11 mouse cellular contexts compared by ENCODE assay signal in the genomic region with DNA sequence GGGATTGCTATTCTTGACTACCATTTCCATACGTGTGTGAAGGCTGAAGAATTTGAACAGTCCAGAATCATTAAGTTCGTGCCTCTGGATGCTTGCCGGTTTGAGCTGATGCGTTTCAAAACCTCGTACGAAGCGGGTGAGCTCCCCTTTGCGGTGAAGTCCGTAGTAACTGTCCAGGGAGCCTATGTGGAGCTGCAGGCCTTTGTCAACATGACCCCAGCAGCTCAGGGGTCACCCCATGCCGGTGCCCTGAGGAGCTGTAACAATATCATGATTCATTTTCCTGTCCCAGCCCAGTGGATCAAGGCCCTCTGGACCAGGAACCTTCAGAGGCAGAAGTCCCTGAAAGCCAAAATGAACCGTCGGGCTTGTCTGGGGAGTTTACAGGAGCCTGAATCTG. TPM values are rescaled to one million over a fixed set of nuclear protein-coding genes. Genes with fewer than 3 reads are reported as not detected.
DNase-seq lines count a peak whose midpoint lies in the region; ATAC-seq and TF ChIP-seq lines count a peak whose summit lies in the region.
"Had no signal": no experiment of that assay in that cellular context is flagged by ENCODE, and none has a peak within 500 bp of the region (broad histone marks: within the 10 kb centered on the region; RNA-seq: fewer than 3 reads in every experiment).

No protein-coding gene starts in this region.

- peak; percentile 40 for TF ChIP-seq CTCF in intestine, postnatal 0 days (IDR thresholded peaks at IDR 0.05; ENCODE audit: low read depth)
- TF ChIP-seq CTCF in E14TG2a.4 (conservative IDR thresholded peaks at IDR 0.05; ENCODE audit: low read length) = no peak

- WGBS in intestine, postnatal 0 days = 51% methylated on average over 12 of the region's 12 CpGs
- WGBS in intestine, embryonic 15.5 days = 48% methylated on average over 12 of the region's 12 CpGs
- WGBS in embryonic facial prominence, embryonic 15.5 days = 42% methylated on average over 12 of the region's 12 CpGs

- no peaks in the 10 kb centered on the region for H3K27me3 ChIP-seq in intestine, postnatal 0 days (replicated peaks; ENCODE audit: control insufficient read depth, insufficient read depth, low read length)
- no peaks in the 10 kb centered on the region for H3K27me3 ChIP-seq in intestine, embryonic 15.5 days (replicated peaks)
- H3K27me3 ChIP-seq in E14TG2a.4 (ENCODE audit: insufficient read depth, low read length) = peaks cover 21% of the 10 kb centered on the region
- H3K27me3 ChIP-seq in embryonic facial prominence, embryonic 15.5 days = no peaks in the 10 kb centered on the region
- H3K27me3 ChIP-seq: limb, embryonic 12.5 days; midbrain, embryonic 12.5 days had no signal

- no peak overlapping the region for H3K4me3 ChIP-seq in intestine, postnatal 0 days (ENCODE audit: low read depth, low read length)
- no peak overlapping the region for H3K4me3 ChIP-seq in intestine, embryonic 15.5 days (replicated peaks)
- peak overlapping the region; percentile 44 for H3K4me3 ChIP-seq in E14TG2a.4 (replicated peaks; ENCODE audit: low read length)
- no peak overlapping the region for H3K4me3 ChIP-seq in embryonic facial prominence, embryonic 15.5 days (replicated peaks)
- H3K4me3 ChIP-seq: limb, embryonic 12.5 days; midbrain, embryonic 12.5 days had no signal

- H3K27ac ChIP-seq in intestine, postnatal 0 days (ENCODE audit: low read depth, low read length) = no peak overlapping the region
- no peak overlapping the region for H3K27ac ChIP-seq in intestine, embryonic 15.5 days
- H3K27ac ChIP-seq in embryonic facial prominence, embryonic 15.5 days (replicated peaks) = no peak overlapping the region; the same call in 1 of the 2 replicates
- H3K27ac ChIP-seq: limb, embryonic 12.5 days; midbrain, embryonic 12.5 days had no signal

- no peaks in the 10 kb centered on the region for H3K4me1 ChIP-seq in intestine, postnatal 0 days (replicated peaks; ENCODE audit: control insufficient read depth, insufficient read depth, low read length)
- H3K4me1 ChIP-seq in intestine, embryonic 15.5 days (replicated peaks) = 0 out of 2 replicates have a peak, but pooled peaks cover 3% of the 10 kb centered on the region
- H3K4me1 ChIP-seq in E14TG2a.4 (replicated peaks; ENCODE audit: low read depth, low read length) = peaks cover 31% of the 10 kb centered on the region
- peaks cover 21% of the 10 kb centered on the region for H3K4me1 ChIP-seq in embryonic facial prominence, embryonic 15.5 days

- H3K9ac ChIP-seq in intestine, postnatal 0 days (ENCODE audit: low read depth, low read length) = no peak overlapping the region
- no peak overlapping the region for H3K9ac ChIP-seq in intestine, embryonic 15.5 days
- no peak overlapping the region for H3K9ac ChIP-seq in embryonic facial prominence, embryonic 15.5 days
- H3K9ac ChIP-seq: limb, embryonic 12.5 days; midbrain, embryonic 12.5 days had no signal

- intact Hi-C loops in gastrocnemius, postnatal 14 days (cut with DNase I; ENCODE audit: low total_unique reads) = no loop called here

- ATAC-seq in intestine, postnatal 0 days = no peak
- no peak for ATAC-seq in intestine, embryonic 15.5 days
- ATAC-seq in embryonic facial prominence, embryonic 15.5 days (ENCODE audit: insufficient number of reproducible peaks, low FRiP score, low TSS enrichment, low read depth) = peak; percentile 47; the same call in 1 of the 2 replicates

- peaks cover 12% of the 10 kb centered on the region; the same call in 1 of the 2 replicates for H3K36me3 ChIP-seq in intestine, postnatal 0 days (ENCODE audit: control insufficient read depth, insufficient read depth)
- peaks cover 12% of the 10 kb centered on the region; the same call in 1 of the 2 replicates for H3K36me3 ChIP-seq in intestine, embryonic 15.5 days
- H3K36me3 ChIP-seq in E14TG2a.4 (ENCODE audit: insufficient read depth, low read length) = peaks cover 5% of the 10 kb centered on the region; the same call in 1 of the 2 replicates
- peaks cover 16% of the 10 kb centered on the region; the same call in 1 of the 2 replicates for H3K36me3 ChIP-seq in embryonic facial prominence, embryonic 15.5 days

- DNase-seq in Muller cell, postnatal 12 days (ENCODE audit: inconsistent ontology term) = peak; percentile 32
- no peak for DNase-seq in spleen, postnatal 4 days (ENCODE audit: low spot score in 2 of 2)
- DNase-seq in gastrocnemius, postnatal 14 days = no peak
- DNase-seq: right cerebral cortex, postnatal 14 days had no signal

- no peaks in the 10 kb centered on the region for H3K9me3 ChIP-seq in intestine, postnatal 0 days (ENCODE audit: control insufficient read depth)
- no peaks in the 10 kb centered on the region for H3K9me3 ChIP-seq in intestine, embryonic 15.5 days
- no peaks in the 10 kb centered on the region for H3K9me3 ChIP-seq in E14TG2a.4 (ENCODE audit: low read length)
- no peaks in the 10 kb centered on the region for H3K9me3 ChIP-seq in embryonic facial prominence, embryonic 15.5 days (replicated peaks)
- H3K9me3 ChIP-seq: limb, embryonic 12.5 days; midbrain, embryonic 12.5 days had no signal

- no peak overlapping the region for H3K4me2 ChIP-seq in intestine, postnatal 0 days (replicated peaks; ENCODE audit: low read depth)
- H3K4me2 ChIP-seq in intestine, embryonic 15.5 days (replicated peaks) = no peak overlapping the region
- H3K4me2 ChIP-seq in embryonic facial prominence, embryonic 15.5 days (replicated peaks) = no peak overlapping the region
- H3K4me2 ChIP-seq: limb, embryonic 12.5 days; midbrain, embryonic 12.5 days had no signal

RNA-seq across cellular contexts. Expression of a gene that starts 31.9 kb away (rescaled TPM):
- polyA plus RNA-seq in intestine, postnatal 0 days (2015; fragmentation: Nextera tagmentation; extraction: Ambion mirVana) = not detected in 2 replicates
- polyA plus RNA-seq in intestine, embryonic 15.5 days (2015; fragmentation: Nextera tagmentation; extraction: Ambion mirVana) = 0.21 and 0.36 TPM in 2 replicates
- 0.47 and 0.53 TPM in 2 replicates for polyA plus RNA-seq in embryonic facial prominence, embryonic 15.5 days (2015; fragmentation: Nextera tagmentation; extraction: Ambion mirVana)
- total RNA-seq in gastrocnemius, postnatal 14 days (2021) = not detected
- total RNA-seq: hematopoietic stem cell, adult 5-6 weeks had no signal
- polyA plus RNA-seq: limb, embryonic 12.5 days had no signal

RNA-seq across cellular contexts. Expression of a gene that starts 39.1 kb away (rescaled TPM):
- polyA plus RNA-seq in intestine, postnatal 0 days (2015; fragmentation: Nextera tagmentation; extraction: Ambion mirVana) = 3.7 and 3.9 TPM in 2 replicates
- 6.2 and 6.6 TPM in 2 replicates for polyA plus RNA-seq in intestine, embryonic 15.5 days (2015; fragmentation: Nextera tagmentation; extraction: Ambion mirVana)
- 5.9 and 7.7 TPM in 2 replicates for polyA plus RNA-seq in embryonic facial prominence, embryonic 15.5 days (2015; fragmentation: Nextera tagmentation; extraction: Ambion mirVana)
- total RNA-seq in gastrocnemius, postnatal 14 days (2021) = 10 to 100 TPM; 18.5 to 18.9 TPM
- total RNA-seq: hematopoietic stem cell, adult 5-6 weeks had no signal
